Mouse (Mus musculus) layer of hippocampus, adult 2 months (tissue): ENCODE data around the gene Ddias. TPM values are rescaled to one million over a fixed set of nuclear protein-coding genes. Genes with fewer than 3 reads are reported as not detected.

Experiments
- DNase-seq, 2 experiments: peaks; one replicate each; pipeline ENCODE4 v3.0.0; 2022; ENCODE audit warnings: low spot score in 2 of 2
- H3K27ac ChIP-seq: fragments of 200-600 bp; 2 replicates; pipeline ENCODE4 v1.8.1; 2022
- H3K4me3 ChIP-seq: fragments of 200-600 bp; 2 replicates; pipeline ENCODE4 v1.8.1; 2022; ENCODE audit warnings: mild to moderate bottlenecking
- CTCF ChIP-seq: fragments of 200-600 bp; conservative IDR thresholded peaks from 2 replicates; pipeline ENCODE4 v1.8.1; 2022; ENCODE audit warnings: antibody characterized with exemption, mild to moderate bottlenecking, moderate library complexity
- total RNA-seq, 2 experiments: library from RNA; stranded (reverse); gene quantifications; 2 replicates each; pipeline ENCODE4 v1.2.3; 2021

The Ddias gene
- total RNA-seq, 2 experiments from 2014 or later: 0.69 to 0.79 TPM

- TF ChIP-seq CTCF: no peak
- DNase-seq: no peak
- H3K4me3 ChIP-seq: no peak overlapping the region
- H3K27ac ChIP-seq: no peak overlapping the region
Observed at GRCm38 (mm10) chr7:92834391-92834790, 39.7 kb downstream of the Ddias start.

- Histone ChIP-seq H3K4me3 (no peak overlapping the region), H3K27ac (no peak overlapping the region)
- no peak for TF ChIP-seq CTCF
- no peak for DNase-seq
Observed at GRCm38 (mm10) chr7:92832395-92832794, 41.7 kb downstream of the Ddias start.

GRCm38 (mm10) chr7:92827981-92828380 lies 46.1 kb downstream of the Ddias start:
- no peak overlapping the region for H3K4me3 ChIP-seq
- no peak overlapping the region for H3K27ac ChIP-seq
- no peak for DNase-seq
- peak; percentile 70 for TF ChIP-seq CTCF

- no peak for TF ChIP-seq CTCF
- H3K27ac ChIP-seq: no peak overlapping the region
- no peak overlapping the region for H3K4me3 ChIP-seq
- no peak for DNase-seq
Observed at GRCm38 (mm10) chr7:92826248-92826647, 47.8 kb downstream of the Ddias start.

GRCm38 (mm10) chr7:92822409-92823101 lies 51.5 kb downstream of the Ddias start:
- DNase-seq: no peak
- Histone ChIP-seq H3K27ac (no peak overlapping the region), H3K4me3 (no peak overlapping the region)
- no peak for TF ChIP-seq CTCF

GRCm38 (mm10) chr7:92821871-92822270 lies 52.2 kb downstream of the Ddias start:
- DNase-seq: no peak
- no peak overlapping the region for H3K27ac ChIP-seq
- no peak for TF ChIP-seq CTCF
- H3K4me3 ChIP-seq: no peak overlapping the region

GRCm38 (mm10) chr7:92820941-92821465 lies 53.0 kb downstream of the Ddias start:
- no peak for TF ChIP-seq CTCF
- H3K27ac ChIP-seq: peak overlapping the region; percentile 32; the same call in 1 of the 2 replicates
- H3K4me3 ChIP-seq: no peak overlapping the region
- DNase-seq: no peak

GRCm38 (mm10) chr7:92820410-92820809 lies 53.6 kb downstream of the Ddias start:
- no peak for DNase-seq
- no peak overlapping the region for H3K4me3 ChIP-seq
- TF ChIP-seq CTCF: no peak
- H3K27ac ChIP-seq: no peak overlapping the region

GRCm38 (mm10) chr7:92819656-92820055 lies 54.4 kb downstream of the Ddias start:
- no peak overlapping the region for H3K4me3 ChIP-seq
- no peak for DNase-seq
- no peak for TF ChIP-seq CTCF
- no peak overlapping the region for H3K27ac ChIP-seq

GRCm38 (mm10) chr7:92817886-92818285 lies 56.2 kb downstream of the Ddias start:
- H3K4me3 ChIP-seq: no peak overlapping the region
- TF ChIP-seq CTCF: no peak
- no peak overlapping the region for H3K27ac ChIP-seq
- no peak for DNase-seq

GRCm38 (mm10) chr7:92817242-92817641 lies 56.8 kb downstream of the Ddias start:
- no peak for DNase-seq
- no peak for TF ChIP-seq CTCF
- H3K27ac ChIP-seq: no peak overlapping the region
- no peak overlapping the region for H3K4me3 ChIP-seq

- DNase-seq: no peak
- Histone ChIP-seq H3K4me3 (no peak overlapping the region), H3K27ac (no peak overlapping the region)
- TF ChIP-seq CTCF: no peak
Observed at GRCm38 (mm10) chr7:92811667-92812279, 62.3 kb downstream of the Ddias start.

Other genes starting within 250 kb of the Ddias start
- 10 to 100 TPM; 18.6 to 19.8 TPM for gene Ankrd42, start 237.1 kb downstream of the Ddias start, total RNA-seq
- gene Pcf11, start 204.3 kb downstream of the Ddias start, total RNA-seq: 10 to 100 TPM; 59.0 to 67.0 TPM
- 10 to 100 TPM; 41.2 to 47.2 TPM for gene Rab30, start 132.6 kb downstream of the Ddias start, total RNA-seq
- gene Prcp, start 223 bp upstream of the Ddias start, total RNA-seq: 1 to 10 TPM; 5.9 to 7.9 TPM
- gene Fam181b, start 205.6 kb upstream of the Ddias start, total RNA-seq: 10 to 100 TPM; 16.7 to 17.6 TPM